Mouse (Mus musculus): Measurements from ENCODE around the gene Ykt6. TPM values are rescaled to one million over a fixed set of nuclear protein-coding genes. Genes with fewer than 3 reads are reported as not detected.

The Ykt6 gene
- 18.4 TPM in 2 replicates for polyA plus RNA-seq (2014; fragmentation: Nextera tagmentation; extraction: Ambion mirVana)

DNA sequence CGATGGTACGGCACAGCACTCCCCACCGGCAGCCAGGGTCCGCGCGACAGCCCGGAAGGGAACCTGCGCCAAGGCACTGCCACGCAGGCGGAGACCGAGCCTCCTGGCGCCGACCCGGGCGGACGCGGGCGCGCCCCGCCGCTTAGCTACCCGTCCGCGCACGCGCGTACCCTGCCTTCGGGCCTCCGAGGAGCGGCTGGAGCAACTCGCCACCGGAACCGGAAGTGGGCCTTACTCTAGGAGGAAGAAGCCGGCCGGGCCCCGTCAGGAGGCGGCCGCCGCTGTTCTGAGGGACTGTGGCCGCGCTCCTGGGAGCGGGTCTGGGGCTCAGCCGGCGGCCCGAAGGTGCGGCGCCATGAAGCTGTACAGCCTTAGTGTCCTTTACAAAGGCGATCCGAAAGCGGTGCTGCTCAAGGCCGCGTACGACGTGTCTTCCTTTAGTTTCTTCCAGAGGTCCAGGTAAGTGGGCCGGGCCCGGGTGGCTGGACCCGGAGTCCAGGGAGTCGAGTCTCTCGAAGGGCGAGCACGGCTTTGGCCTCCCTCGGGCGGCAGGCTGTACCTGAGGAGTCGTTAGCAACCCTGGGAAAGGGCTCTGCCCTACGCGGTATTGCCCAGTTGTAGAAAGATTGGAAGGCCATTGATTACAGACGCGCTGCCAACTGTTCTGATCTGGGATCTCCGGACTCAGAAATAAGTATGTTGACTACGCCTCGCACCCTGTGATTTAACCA lies at the start of gene Ykt6:
TSS of gene Ykt6 (plus strand) at position 148 of the 731 bp plus-strand sequence.
- peaks cover 12% of the 10 kb centered on the region for H3K4me1 ChIP-seq (replicated peaks; ENCODE audit: control insufficient read depth, insufficient read depth, low read length)
- ATAC-seq (replicated peaks; ENCODE audit: low FRiP score), result peak; percentile 96
- H3K9ac ChIP-seq (ENCODE audit: low read depth, low read length), result peak within 1 kb of the TSS; percentile 93
- H3K4me2 ChIP-seq, result peak within 1 kb of the TSS; percentile 83
- 0 out of 2 replicates have a peak, but pooled peaks cover 4% of the 10 kb centered on the region for H3K36me3 ChIP-seq (ENCODE audit: control insufficient read depth, insufficient read depth, low read length)
- peak; percentile 95 for DNase-seq (ENCODE audit: low spot score)
- H3K4me3 ChIP-seq (ENCODE audit: low read depth, low read length), result peak within 1 kb of the TSS; percentile 96
- peak within 1 kb of the TSS; percentile 77 for H3K27ac ChIP-seq (ENCODE audit: low read depth, low read length)
- under 1% methylated on average over 70 of the region's 71 CpGs for WGBS
- no peaks in the 10 kb centered on the region for H3K27me3 ChIP-seq (replicated peaks; ENCODE audit: control insufficient read depth, insufficient read depth, low read length)
- H3K9me3 ChIP-seq (ENCODE audit: control insufficient read depth, low read length), result no peaks in the 10 kb centered on the region

DNA sequence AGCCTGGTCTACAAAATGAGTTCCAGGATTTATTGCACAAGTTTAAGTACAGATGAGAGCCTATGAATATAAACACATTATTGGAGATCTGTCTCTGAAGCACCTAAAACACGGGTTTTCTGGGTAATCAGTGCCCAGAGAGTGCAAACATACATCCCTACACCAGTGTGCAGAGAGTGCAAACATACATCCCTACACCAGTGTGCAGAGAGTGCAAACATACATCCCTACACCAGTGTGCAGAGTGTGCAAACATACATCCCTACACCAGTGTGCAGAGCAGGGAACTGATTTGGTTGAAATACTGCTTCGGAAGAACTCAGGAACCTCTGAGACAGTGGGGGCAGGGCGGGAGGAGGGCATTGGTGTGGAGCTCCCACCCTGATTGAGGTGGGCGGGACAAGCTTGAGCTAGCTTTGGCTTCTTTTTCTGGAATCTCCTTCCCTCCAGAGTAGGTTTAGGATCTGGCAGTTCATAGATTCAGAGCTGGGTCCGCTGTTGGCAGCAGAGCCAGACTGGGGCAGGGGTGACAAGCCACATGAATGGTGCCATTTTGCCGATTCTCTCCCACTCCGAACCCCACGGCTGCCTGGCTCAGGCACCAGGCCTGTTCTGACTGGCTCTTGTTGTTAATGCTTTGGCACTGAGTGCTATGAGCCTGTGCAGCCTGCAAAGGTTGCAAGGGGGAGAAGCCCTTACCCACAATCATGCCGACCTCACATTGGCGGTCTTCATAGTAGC lies 49.5 kb upstream of the Ykt6 start:
- Histone ChIP-seq H3K27me3 (replicated peaks; ENCODE audit: control insufficient read depth, insufficient read depth, low read length) (peaks cover 31% of the 10 kb centered on the region), H3K4me2 (no peak overlapping the region), H3K9ac (ENCODE audit: low read depth, low read length) (no peak overlapping the region), H3K4me1 (replicated peaks; ENCODE audit: control insufficient read depth, insufficient read depth, low read length) (no peaks in the 10 kb centered on the region), H3K36me3 (ENCODE audit: control insufficient read depth, insufficient read depth, low read length) (no peaks in the 10 kb centered on the region), H3K4me3 (ENCODE audit: low read depth, low read length) (no peak overlapping the region), H3K27ac (ENCODE audit: low read depth, low read length) (no peak overlapping the region), H3K9me3 (ENCODE audit: control insufficient read depth, low read length) (no peaks in the 10 kb centered on the region)
- no peak for ATAC-seq (replicated peaks; ENCODE audit: low FRiP score)
- no peak for DNase-seq (ENCODE audit: low spot score)
- WGBS, result 84% methylated on average over 10 of the region's 10 CpGs

DNA sequence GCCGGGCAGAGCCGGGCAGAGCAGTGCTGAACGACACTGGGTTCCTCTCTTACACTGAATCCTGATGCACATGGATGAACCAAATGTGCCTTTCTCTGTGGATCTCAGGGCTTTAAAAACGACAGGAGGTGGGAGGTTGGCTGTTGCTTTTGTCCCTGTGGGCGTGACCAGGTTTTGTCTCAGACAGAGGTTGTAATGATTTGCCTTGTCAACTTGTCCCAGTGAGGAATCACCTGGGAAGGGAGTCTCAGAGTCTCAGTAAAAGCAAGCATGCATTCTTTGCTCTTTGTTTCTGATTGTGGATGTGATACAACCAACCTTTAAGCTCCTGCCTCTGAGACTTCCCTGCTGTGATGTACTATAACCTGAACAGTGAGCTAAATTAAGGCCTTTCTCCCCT lies 48.4 kb upstream of the Ykt6 start:
- no peak for ATAC-seq (replicated peaks; ENCODE audit: low FRiP score)

DNA sequence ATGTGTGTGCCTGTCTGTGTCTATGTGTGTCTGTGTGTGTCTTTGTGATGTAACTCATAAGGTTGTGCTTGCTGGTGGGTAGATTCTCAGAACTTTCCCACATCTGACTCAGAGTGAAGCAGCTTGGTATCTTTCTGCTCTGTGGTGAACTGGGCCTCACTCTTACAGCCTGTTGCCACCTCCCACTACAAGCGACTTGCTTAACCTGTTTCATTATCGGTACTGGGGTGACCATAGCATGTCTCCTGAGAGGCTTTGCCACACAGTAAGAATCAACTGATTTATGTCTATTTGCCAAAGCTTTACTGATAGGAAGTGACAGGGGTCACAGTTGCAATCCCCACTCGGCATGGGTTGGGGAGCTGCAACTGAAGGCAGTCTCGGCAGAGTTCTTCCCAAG lies 46.9 kb upstream of the Ykt6 start:
- H3K9ac ChIP-seq (ENCODE audit: low read depth, low read length), result no peak overlapping the region
- no peaks in the 10 kb centered on the region for H3K9me3 ChIP-seq (ENCODE audit: control insufficient read depth, low read length)
- H3K4me3 ChIP-seq (ENCODE audit: low read depth, low read length), result no peak overlapping the region
- H3K4me2 ChIP-seq, result no peak overlapping the region
- H3K27me3 ChIP-seq (replicated peaks; ENCODE audit: control insufficient read depth, insufficient read depth, low read length), result peaks cover 4% of the 10 kb centered on the region; the same call in 1 of the 2 replicates
- H3K27ac ChIP-seq (ENCODE audit: low read depth, low read length), result no peak overlapping the region
- DNase-seq (ENCODE audit: low spot score) (no peak), ATAC-seq (replicated peaks; ENCODE audit: low FRiP score) (no peak)
- WGBS, result 72% methylated on average over 4 of the region's 4 CpGs
- H3K4me1 ChIP-seq (replicated peaks; ENCODE audit: control insufficient read depth, insufficient read depth, low read length), result no peaks in the 10 kb centered on the region
- H3K36me3 ChIP-seq (ENCODE audit: control insufficient read depth, insufficient read depth, low read length), result no peaks in the 10 kb centered on the region

More for the DNA sequence above, 48.4 kb upstream of the Ykt6 start:
- Histone ChIP-seq H3K4me3 (ENCODE audit: low read depth, low read length) (no peak overlapping the region), H3K9ac (ENCODE audit: low read depth, low read length) (no peak overlapping the region), H3K36me3 (ENCODE audit: control insufficient read depth, insufficient read depth, low read length) (no peaks in the 10 kb centered on the region), H3K9me3 (ENCODE audit: control insufficient read depth, low read length) (no peaks in the 10 kb centered on the region), H3K4me2 (no peak overlapping the region), H3K27ac (ENCODE audit: low read depth, low read length) (no peak overlapping the region), H3K27me3 (replicated peaks; ENCODE audit: control insufficient read depth, insufficient read depth, low read length) (peaks cover 19% of the 10 kb centered on the region), H3K4me1 (replicated peaks; ENCODE audit: control insufficient read depth, insufficient read depth, low read length) (no peaks in the 10 kb centered on the region)
- WGBS, result 63% methylated on average over 5 of the region's 5 CpGs
- DNase-seq (ENCODE audit: low spot score), result no peak

DNA sequence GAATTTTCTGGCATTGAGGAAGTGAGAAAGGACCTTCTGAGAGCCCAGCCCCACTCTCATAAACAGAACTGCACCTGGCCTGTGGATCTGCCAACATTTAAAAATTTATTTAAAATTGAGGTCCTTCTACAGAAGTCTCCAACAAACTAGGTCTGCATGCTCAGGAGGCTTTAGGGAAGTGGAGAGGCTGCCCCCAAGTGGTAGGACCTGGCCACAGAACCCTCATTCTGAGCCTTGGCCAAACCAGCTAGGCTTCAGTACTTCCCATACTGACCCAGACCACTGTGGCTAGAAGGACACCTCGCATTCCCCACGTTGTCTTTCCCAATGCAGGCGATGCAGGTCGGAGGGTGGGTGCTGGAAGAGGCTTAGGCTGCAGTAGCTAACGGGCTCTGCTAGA lies 42.9 kb upstream of the Ykt6 start:
- Histone ChIP-seq H3K4me2 (no peak overlapping the region), H3K27ac (ENCODE audit: low read depth, low read length) (no peak overlapping the region), H3K36me3 (ENCODE audit: control insufficient read depth, insufficient read depth, low read length) (no peaks in the 10 kb centered on the region), H3K4me3 (ENCODE audit: low read depth, low read length) (no peak overlapping the region), H3K27me3 (replicated peaks; ENCODE audit: control insufficient read depth, insufficient read depth, low read length) (0 out of 2 replicates have a peak, but pooled peaks cover 3% of the 10 kb centered on the region), H3K9ac (ENCODE audit: low read depth, low read length) (no peak overlapping the region), H3K4me1 (replicated peaks; ENCODE audit: control insufficient read depth, insufficient read depth, low read length) (no peaks in the 10 kb centered on the region), H3K9me3 (ENCODE audit: control insufficient read depth, low read length) (no peaks in the 10 kb centered on the region)
- 25% methylated on average over 5 of the region's 5 CpGs for WGBS
- ATAC-seq (replicated peaks; ENCODE audit: low FRiP score), result no peak
- no peak for DNase-seq (ENCODE audit: low spot score)

DNA sequence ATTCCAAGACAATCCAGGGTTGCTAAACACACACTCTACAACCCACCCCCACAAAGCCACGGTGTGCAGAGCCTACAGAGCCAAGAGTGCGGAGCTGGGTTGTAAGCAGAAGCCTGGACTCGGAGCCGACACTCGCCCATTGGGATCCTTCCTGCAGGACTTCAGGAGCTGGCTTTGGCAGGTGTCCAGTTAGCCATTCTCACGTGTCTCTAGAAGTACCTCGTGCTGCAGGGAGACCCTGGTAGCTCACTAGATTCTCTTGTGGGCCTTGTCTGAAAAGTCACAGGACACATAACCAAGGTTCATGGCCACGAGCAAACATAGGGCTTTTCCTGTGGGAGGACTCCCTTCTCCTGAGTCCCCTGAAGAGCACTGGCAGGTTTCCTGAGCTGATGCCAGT lies 42.2 kb upstream of the Ykt6 start:
- H3K27ac ChIP-seq (ENCODE audit: low read depth, low read length), result no peak overlapping the region
- H3K9me3 ChIP-seq (ENCODE audit: control insufficient read depth, low read length), result no peaks in the 10 kb centered on the region
- H3K9ac ChIP-seq (ENCODE audit: low read depth, low read length), result no peak overlapping the region
- DNase-seq (ENCODE audit: low spot score) (no peak), ATAC-seq (replicated peaks; ENCODE audit: low FRiP score) (no peak)
- H3K4me2 ChIP-seq, result no peak overlapping the region
- H3K27me3 ChIP-seq (replicated peaks; ENCODE audit: control insufficient read depth, insufficient read depth, low read length), result 0 out of 2 replicates have a peak, but pooled peaks cover 3% of the 10 kb centered on the region
- 71% methylated on average over 8 of the region's 8 CpGs for WGBS
- H3K4me1 ChIP-seq (replicated peaks; ENCODE audit: control insufficient read depth, insufficient read depth, low read length), result no peaks in the 10 kb centered on the region
- H3K4me3 ChIP-seq (ENCODE audit: low read depth, low read length), result no peak overlapping the region
- no peaks in the 10 kb centered on the region for H3K36me3 ChIP-seq (ENCODE audit: control insufficient read depth, insufficient read depth, low read length)

DNA sequence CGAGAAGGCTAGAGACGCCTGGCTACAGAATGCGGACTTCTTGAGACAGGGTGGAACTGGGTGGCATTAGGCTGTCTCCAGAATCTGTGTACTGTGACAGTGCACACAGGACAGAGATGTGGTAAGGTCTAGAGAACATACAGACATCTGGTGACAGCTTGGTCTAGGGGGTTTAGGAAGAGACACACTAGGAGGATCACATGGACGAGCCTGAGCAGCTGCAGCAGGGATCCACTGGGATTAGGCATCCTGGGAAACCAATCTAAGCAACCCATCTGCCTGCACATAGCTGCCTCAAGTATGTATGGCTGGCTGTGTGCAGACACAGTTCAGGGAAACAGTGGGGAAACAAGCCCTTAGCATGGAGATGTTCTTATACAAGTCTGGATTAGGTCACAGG lies 41.6 kb upstream of the Ykt6 start:
- 76% methylated on average over 4 of the region's 4 CpGs for WGBS
- no peak for DNase-seq (ENCODE audit: low spot score)

DNA sequence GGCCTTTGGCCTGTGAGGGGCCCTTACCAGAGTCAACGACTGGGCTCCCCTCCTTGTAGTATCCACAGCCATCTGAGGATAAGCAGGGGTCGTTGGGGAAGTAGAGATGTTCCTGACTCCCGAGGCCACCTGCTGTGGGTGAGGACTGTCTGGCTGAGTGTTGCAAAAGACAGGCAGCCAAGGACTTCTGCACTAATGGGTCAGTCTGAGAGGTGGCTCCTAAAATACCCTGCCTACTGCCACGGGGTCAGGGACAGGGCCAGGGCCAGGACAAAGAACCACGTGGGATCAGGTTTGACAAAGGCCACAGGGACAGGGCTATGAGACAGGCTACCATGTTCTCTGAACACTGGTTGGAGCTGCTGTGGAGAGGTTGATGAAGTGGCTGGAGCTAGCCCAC lies 40.6 kb upstream of the Ykt6 start:
- ATAC-seq (replicated peaks; ENCODE audit: low FRiP score) (no peak), DNase-seq (ENCODE audit: low spot score) (no peak)
- Histone ChIP-seq H3K36me3 (ENCODE audit: control insufficient read depth, insufficient read depth, low read length) (no peaks in the 10 kb centered on the region), H3K9me3 (ENCODE audit: control insufficient read depth, low read length) (no peaks in the 10 kb centered on the region), H3K4me2 (no peak overlapping the region), H3K4me1 (replicated peaks; ENCODE audit: control insufficient read depth, insufficient read depth, low read length) (0 out of 2 replicates have a peak, but pooled peaks cover 1% of the 10 kb centered on the region), H3K4me3 (ENCODE audit: low read depth, low read length) (no peak overlapping the region), H3K27ac (ENCODE audit: low read depth, low read length) (no peak overlapping the region), H3K27me3 (replicated peaks; ENCODE audit: control insufficient read depth, insufficient read depth, low read length) (0 out of 2 replicates have a peak, but pooled peaks cover 3% of the 10 kb centered on the region), H3K9ac (ENCODE audit: low read depth, low read length) (no peak overlapping the region)
- 51% methylated on average over 5 of the region's 5 CpGs for WGBS

More for the DNA sequence above, 41.6 kb upstream of the Ykt6 start:
- H3K27ac ChIP-seq (ENCODE audit: low read depth, low read length), result no peak overlapping the region
- no peaks in the 10 kb centered on the region for H3K36me3 ChIP-seq (ENCODE audit: control insufficient read depth, insufficient read depth, low read length)
- no peaks in the 10 kb centered on the region for H3K4me1 ChIP-seq (replicated peaks; ENCODE audit: control insufficient read depth, insufficient read depth, low read length)
- H3K4me2 ChIP-seq, result no peak overlapping the region
- H3K27me3 ChIP-seq (replicated peaks; ENCODE audit: control insufficient read depth, insufficient read depth, low read length), result 0 out of 2 replicates have a peak, but pooled peaks cover 3% of the 10 kb centered on the region
- no peak overlapping the region for H3K9ac ChIP-seq (ENCODE audit: low read depth, low read length)
- no peak overlapping the region for H3K4me3 ChIP-seq (ENCODE audit: low read depth, low read length)
- no peak for ATAC-seq (replicated peaks; ENCODE audit: low FRiP score)
- no peaks in the 10 kb centered on the region for H3K9me3 ChIP-seq (ENCODE audit: control insufficient read depth, low read length)
